Mouse (Mus musculus) embryonic facial prominence, embryonic 10.5 days (tissue): ENCODE measurements at regions not wholly inside any gene's neighbourhood (a gene's known extent, or its start where the extent isn't known, plus 50 kb on each side); places are given as distances from the start of the nearest gene placed in this dataset.

Experiments
- DNase-seq: peaks from one replicate; pipeline ENCODE4 v3.0.0-alpha.2; 2017; ENCODE audit warnings: low spot score
- H3K27ac ChIP-seq: fragments of 300-500 bp; sonication (generic); replicated peaks from 2 replicates; pipeline ENCODE4 v1.5.1; 2016; ENCODE audit warnings: mild to moderate bottlenecking
- H3K27me3 ChIP-seq: fragments of 300-500 bp; sonication (generic); replicated peaks from 2 replicates; pipeline ENCODE4 v1.6.1; 2016; ENCODE audit warnings: low read depth, mild to moderate bottlenecking; ENCODE audit not compliant: poor library complexity, severe bottlenecking
- H3K36me3 ChIP-seq: fragments of 300-500 bp; sonication (generic); replicated peaks from 2 replicates; pipeline ENCODE4 v1.6.1; 2016; ENCODE audit warnings: mild to moderate bottlenecking, moderate library complexity
- H3K4me1 ChIP-seq: fragments of 300-500 bp; sonication (generic); 2 replicates; pipeline ENCODE4 v1.6.1; 2016
- H3K4me3 ChIP-seq: fragments of 300-500 bp; sonication (generic); 2 replicates; pipeline ENCODE4 v1.5.1; 2016; ENCODE audit warnings: mild to moderate bottlenecking, moderate library complexity
- H3K9me3 ChIP-seq: fragments of 300-500 bp; sonication (generic); 2 replicates; pipeline ENCODE4 v1.6.1; 2016; ENCODE audit warnings: mild to moderate bottlenecking
- WGBS: fragments of 180-500 bp; shearing (Covaris S2); methylation state at CpG from one replicate; pipeline ENCODE4 v1.1.7; 2016; 5-methylcytosine and 5-hydroxymethylcytosine counted together

DNA sequence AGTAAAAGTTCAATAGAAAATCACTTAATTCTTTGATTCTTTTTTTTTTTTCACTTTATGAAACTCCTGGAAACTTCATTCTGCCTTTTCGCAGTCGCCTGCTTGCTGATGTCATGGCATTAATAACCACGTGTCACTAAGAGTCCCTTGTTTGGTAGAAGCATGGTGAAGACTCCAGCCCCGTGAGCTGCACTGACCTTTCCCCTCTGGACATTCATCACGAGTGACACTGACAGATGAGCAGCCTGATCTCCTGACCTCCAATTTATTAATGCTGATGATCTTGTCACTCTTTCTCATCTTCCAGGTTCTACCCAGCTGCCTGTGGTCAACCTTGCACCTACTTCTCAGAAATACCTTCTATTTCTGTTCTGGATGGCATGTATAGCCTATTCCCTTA, 867.1 kb upstream of the Slit2 start:
- no peak for DNase-seq
- H3K4me1 ChIP-seq = no peaks in the 10 kb centered on the region
- no peak overlapping the region for H3K27ac ChIP-seq
- H3K27me3 ChIP-seq = no peaks in the 10 kb centered on the region
- no peaks in the 10 kb centered on the region for H3K9me3 ChIP-seq
- H3K36me3 ChIP-seq = no peaks in the 10 kb centered on the region
- H3K4me3 ChIP-seq = no peak overlapping the region
- 42% methylated on average over 5 of the region's 5 CpGs for WGBS

DNA sequence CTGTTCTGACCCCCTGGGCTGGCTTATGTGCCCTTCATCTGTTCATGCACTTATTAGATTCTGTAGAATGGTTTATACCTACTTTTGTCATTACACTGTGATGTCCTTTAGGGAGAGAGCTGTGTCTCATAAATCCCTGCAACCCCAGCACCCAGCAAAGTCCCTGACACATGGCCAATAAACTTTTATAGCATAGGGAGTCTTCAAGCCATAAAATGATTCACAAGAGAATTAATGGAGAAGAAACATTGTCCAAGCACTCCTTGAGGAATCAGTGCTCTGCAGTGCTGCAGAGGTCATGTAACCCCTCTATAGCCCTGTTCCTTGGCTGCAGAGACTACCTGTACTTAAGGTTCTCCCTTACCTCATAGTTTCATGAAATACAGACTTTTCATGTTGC, 887.2 kb upstream of the Slit2 start:
- Histone ChIP-seq H3K9me3 (no peaks in the 10 kb centered on the region), H3K27me3 (no peaks in the 10 kb centered on the region), H3K27ac (no peak overlapping the region), H3K36me3 (no peaks in the 10 kb centered on the region), H3K4me1 (no peaks in the 10 kb centered on the region), H3K4me3 (no peak overlapping the region)
- no peak for DNase-seq

DNA sequence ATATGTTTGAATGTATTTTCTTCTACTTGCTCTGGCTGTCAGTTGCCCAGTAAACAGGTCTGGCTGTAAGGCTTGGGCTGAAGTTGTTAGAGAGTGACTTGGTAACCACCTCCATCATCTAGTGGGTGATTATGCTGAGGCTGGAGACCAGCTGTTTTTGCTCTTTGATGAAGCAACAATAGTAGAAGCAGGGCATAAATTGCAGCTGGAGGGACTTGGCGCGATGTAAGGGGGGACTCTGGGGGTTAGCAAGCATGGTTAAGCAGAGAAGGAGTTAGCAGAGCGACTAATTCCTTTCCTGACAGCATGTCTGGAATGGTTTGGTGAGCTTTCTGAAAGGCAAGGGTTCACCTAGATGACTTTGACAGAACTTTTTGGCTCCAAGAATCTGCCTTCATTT, 930.0 kb upstream of the Slit2 start:
- H3K4me1 ChIP-seq = peaks cover 10% of the 10 kb centered on the region; the same call in 1 of the 2 replicates
- no peak overlapping the region for H3K27ac ChIP-seq
- peak; percentile 10 for DNase-seq
- no peaks in the 10 kb centered on the region for H3K9me3 ChIP-seq
- H3K36me3 ChIP-seq = no peaks in the 10 kb centered on the region
- WGBS = 50% methylated on average over 3 of the region's 3 CpGs
- no peaks in the 10 kb centered on the region for H3K27me3 ChIP-seq
- H3K4me3 ChIP-seq = no peak overlapping the region

DNA sequence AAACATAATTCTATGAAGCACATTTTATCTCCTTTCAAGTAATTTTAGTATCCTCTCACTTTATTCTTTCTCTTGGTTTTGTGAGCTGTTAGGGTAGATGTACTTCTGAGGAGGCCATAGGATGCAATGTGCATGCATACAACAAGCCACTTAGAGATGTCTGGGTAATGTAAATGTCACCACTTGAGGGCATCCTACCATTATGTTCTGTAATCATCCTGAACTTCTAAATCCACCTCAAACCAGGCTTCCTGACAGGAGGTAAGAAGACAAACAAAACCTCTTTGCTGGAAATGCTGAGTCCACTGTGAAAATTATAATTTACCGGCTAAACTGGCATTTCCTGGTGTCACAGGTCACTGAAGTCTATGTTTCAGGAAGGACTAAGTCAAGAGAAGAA, 946.2 kb upstream of the Slit2 start:
- H3K27ac ChIP-seq = no peak overlapping the region
- H3K27me3 ChIP-seq = no peaks in the 10 kb centered on the region
- no peaks in the 10 kb centered on the region for H3K36me3 ChIP-seq
- no peak overlapping the region for H3K4me3 ChIP-seq
- no peak for DNase-seq
- H3K9me3 ChIP-seq = no peaks in the 10 kb centered on the region
- WGBS = 28% methylated on average over 1 of the region's 1 CpGs
- 0 out of 2 replicates have a peak, but pooled peaks cover 3% of the 10 kb centered on the region for H3K4me1 ChIP-seq

DNA sequence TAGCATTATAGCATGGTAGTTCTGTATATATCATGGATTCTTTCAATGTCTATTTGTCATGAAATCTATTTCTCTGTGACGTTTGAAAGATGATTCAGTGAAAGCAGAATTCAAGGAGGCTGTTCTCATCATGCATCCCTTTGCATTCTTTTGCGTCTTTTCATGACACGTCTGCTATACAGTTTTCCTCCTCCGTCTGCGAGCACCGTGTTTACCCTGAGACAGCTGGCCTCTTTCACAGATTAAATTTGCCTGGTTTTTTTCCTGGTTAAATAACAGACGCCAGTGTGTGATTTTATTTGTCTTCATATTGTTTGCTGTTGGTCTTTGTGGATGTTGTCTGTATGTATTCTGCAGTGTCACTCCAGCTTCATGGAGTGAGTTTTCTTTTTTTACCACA, 948.9 kb upstream of the Slit2 start:
- Histone ChIP-seq H3K4me1 (0 out of 2 replicates have a peak, but pooled peaks cover 3% of the 10 kb centered on the region), H3K27ac (no peak overlapping the region), H3K4me3 (no peak overlapping the region), H3K9me3 (no peaks in the 10 kb centered on the region), H3K36me3 (no peaks in the 10 kb centered on the region), H3K27me3 (no peaks in the 10 kb centered on the region)
- DNase-seq = no peak
- WGBS = 76% methylated on average over 7 of the region's 7 CpGs

DNA sequence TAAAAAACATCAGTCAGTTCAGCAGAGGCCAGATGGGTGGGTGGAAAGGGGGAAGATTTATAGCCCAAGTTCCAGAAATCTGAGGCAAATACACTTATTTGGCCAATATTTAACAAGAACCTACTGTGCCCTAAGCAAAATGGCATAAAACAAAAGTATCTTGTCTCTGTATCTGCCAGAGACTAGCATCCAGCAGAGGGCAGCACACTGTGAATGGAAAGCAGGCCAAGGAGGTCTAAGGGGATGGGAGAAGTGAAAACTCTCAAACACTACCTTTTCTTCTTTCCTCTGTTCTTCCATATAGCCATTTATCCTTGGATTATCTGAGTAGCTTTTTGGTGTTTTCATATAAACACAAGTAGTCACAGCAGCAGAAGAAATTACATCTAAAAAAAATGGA, 968.6 kb upstream of the Slit2 start:
- no peaks in the 10 kb centered on the region for H3K36me3 ChIP-seq
- no peaks in the 10 kb centered on the region for H3K9me3 ChIP-seq
- no peaks in the 10 kb centered on the region for H3K27me3 ChIP-seq
- H3K27ac ChIP-seq = no peak overlapping the region
- no peak overlapping the region for H3K4me3 ChIP-seq
- DNase-seq = peak; percentile 56
- H3K4me1 ChIP-seq = no peaks in the 10 kb centered on the region

DNA sequence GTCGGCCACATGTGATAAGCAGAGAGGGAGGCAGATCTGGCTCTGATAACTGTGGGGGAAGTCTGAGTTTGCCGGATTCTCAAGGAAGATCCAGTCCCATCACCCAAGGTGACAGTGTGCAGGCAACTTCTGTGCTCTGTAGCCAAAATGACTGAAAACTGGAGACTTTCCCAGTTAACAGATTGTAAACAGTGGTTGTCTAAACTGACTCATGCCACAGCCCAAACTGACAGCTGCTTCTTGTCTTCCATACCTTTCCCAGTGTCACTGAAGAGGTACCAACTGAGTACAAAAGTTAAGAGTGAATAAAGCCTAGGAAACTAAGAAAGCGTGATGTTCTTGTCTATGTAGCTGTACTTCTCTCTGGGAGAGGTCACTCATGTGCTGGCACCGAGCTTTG, 990.4 kb upstream of the Slit2 start:
- no peak overlapping the region for H3K27ac ChIP-seq
- WGBS = 74% methylated on average over 4 of the region's 4 CpGs

DNA sequence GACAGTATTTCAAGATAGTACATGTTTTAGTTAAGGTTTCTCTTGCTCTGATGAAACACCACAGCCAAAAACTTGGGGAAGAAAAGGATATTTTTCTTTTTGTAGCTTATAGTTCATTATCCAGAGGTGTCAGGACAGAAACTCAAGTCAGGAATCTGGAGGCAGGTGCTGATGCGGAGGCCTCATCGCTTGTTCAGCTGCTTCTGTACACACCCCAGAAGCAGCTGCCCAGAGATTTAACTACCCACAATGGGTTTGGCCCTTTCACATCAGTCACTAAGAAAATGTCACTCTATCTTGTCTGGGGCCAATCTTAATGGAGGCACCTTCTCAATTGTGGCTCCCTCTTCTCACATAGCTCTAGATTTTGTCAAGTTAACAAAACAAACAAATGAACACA, 996.4 kb upstream of the Slit2 start:
- WGBS = 89% methylated on average over 2 of the region's 2 CpGs
- DNase-seq = no peak

More for the DNA sequence above, 990.4 kb upstream of the Slit2 start:
- Histone ChIP-seq H3K4me1 (no peaks in the 10 kb centered on the region), H3K9me3 (no peaks in the 10 kb centered on the region), H3K4me3 (no peak overlapping the region), H3K36me3 (no peaks in the 10 kb centered on the region), H3K27me3 (no peaks in the 10 kb centered on the region)
- no peak for DNase-seq

DNA sequence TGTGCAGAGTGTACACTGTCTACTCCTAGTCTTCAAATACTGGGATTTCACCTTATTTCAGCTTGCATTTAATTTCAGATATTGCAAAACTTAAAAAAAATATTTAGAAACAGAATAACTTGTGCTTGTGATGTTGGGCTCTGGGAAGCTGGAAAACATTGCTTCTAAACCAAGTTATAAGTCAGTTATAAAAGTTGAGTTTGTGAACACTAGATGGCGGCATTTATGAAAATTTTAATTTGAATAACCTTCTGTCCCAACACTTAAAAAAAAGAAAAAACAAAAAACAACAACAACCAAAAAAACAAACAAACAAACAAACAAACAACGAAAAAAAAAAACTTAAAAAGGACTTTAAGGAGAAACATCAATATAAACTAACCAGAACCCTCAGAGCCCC, 1002.6 kb upstream of the Slit2 start:
- Histone ChIP-seq H3K9me3 (no peaks in the 10 kb centered on the region), H3K27ac (no peak overlapping the region), H3K4me1 (no peaks in the 10 kb centered on the region), H3K36me3 (no peaks in the 10 kb centered on the region), H3K27me3 (no peaks in the 10 kb centered on the region), H3K4me3 (no peak overlapping the region)
- WGBS = 75% methylated on average over 2 of the region's 2 CpGs
- no peak for DNase-seq

More for the DNA sequence above, 996.4 kb upstream of the Slit2 start:
- Histone ChIP-seq H3K36me3 (no peaks in the 10 kb centered on the region), H3K9me3 (no peaks in the 10 kb centered on the region), H3K27ac (no peak overlapping the region), H3K4me3 (no peak overlapping the region), H3K4me1 (no peaks in the 10 kb centered on the region), H3K27me3 (no peaks in the 10 kb centered on the region)

DNA sequence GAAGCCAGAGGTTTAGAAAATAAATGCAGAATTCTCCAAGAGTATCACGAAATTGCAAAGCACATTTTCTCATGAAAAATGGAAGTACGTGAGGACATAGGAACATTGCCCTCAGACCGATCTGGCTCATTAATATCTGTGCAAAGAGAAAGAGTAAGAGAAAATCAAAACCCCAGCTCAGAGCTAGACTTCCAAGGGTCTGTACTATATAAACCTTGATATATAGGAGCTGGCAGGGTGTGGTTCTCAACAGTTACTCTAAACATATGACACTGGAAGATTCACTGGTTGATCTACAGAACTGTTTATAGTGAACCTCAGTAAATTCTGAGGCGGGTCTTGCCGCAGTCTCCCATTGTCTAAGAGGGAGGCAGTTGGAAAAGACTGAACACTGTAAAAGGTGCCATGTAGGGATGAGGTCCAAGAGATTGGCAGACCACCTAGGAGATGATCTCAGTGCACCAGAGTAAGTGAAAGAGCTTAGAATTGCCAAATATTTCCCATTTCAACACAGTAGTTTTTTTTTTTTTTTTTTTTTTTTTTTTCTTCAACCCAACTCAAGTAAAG, 1014.0 kb upstream of the Slit2 start:
- Histone ChIP-seq H3K36me3 (no peaks in the 10 kb centered on the region), H3K27ac (no peak overlapping the region), H3K9me3 (no peaks in the 10 kb centered on the region), H3K4me1 (no peaks in the 10 kb centered on the region), H3K27me3 (no peaks in the 10 kb centered on the region), H3K4me3 (no peak overlapping the region)
- 92% methylated on average over 5 of the region's 5 CpGs for WGBS
- DNase-seq = no peak

DNA sequence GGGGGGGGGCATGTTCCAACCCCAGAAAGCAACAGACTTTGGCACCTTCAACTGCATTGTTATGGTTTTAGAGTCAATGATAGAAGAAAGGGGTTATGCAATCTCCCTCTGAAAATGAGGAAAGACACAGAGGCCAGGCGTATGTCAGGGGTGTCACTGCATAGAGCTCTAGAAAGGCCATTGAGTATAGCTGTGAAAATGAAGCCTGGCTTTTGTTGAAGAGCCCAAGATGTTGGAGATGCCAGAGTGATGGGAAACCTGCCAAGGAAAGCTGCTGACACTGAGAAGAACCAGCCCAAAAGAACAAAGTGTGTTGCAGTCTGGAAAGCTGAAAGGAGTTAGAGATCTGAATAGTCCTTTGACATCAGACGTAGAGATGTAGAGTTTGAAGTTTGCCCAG, 1022.2 kb upstream of the Slit2 start:
- H3K36me3 ChIP-seq = no peaks in the 10 kb centered on the region
- WGBS = 83% methylated on average over 2 of the region's 2 CpGs
- DNase-seq = no peak

DNA sequence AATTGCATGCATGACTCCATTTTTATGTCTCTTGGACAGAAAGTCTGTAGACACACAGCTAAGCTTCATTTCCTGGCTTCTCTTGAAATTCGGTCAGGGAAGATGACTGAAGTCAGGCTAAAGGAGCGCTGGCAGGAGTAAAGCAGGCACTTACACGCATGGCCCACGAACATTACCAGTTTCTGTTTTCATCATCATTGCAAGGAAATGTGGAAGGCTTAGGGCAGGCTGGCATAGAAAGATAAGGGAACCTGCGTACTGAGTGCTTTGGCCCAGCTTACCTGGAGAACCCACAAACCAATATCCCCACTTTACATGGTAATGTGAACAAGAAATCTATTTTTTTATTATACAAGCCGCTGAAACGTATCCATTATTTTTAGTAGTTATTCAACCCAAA, 1056.6 kb upstream of the Slit2 start:
- Histone ChIP-seq H3K27me3 (no peaks in the 10 kb centered on the region), H3K4me1 (no peaks in the 10 kb centered on the region), H3K36me3 (no peaks in the 10 kb centered on the region), H3K9me3 (no peaks in the 10 kb centered on the region), H3K4me3 (no peak overlapping the region), H3K27ac (no peak overlapping the region)
- DNase-seq = no peak
- WGBS = 93% methylated on average over 7 of the region's 7 CpGs

More for the DNA sequence above, 1022.2 kb upstream of the Slit2 start:
- no peaks in the 10 kb centered on the region for H3K27me3 ChIP-seq
- no peak overlapping the region for H3K4me3 ChIP-seq
- H3K9me3 ChIP-seq = no peaks in the 10 kb centered on the region
- no peak overlapping the region for H3K27ac ChIP-seq
- H3K4me1 ChIP-seq = no peaks in the 10 kb centered on the region

DNA sequence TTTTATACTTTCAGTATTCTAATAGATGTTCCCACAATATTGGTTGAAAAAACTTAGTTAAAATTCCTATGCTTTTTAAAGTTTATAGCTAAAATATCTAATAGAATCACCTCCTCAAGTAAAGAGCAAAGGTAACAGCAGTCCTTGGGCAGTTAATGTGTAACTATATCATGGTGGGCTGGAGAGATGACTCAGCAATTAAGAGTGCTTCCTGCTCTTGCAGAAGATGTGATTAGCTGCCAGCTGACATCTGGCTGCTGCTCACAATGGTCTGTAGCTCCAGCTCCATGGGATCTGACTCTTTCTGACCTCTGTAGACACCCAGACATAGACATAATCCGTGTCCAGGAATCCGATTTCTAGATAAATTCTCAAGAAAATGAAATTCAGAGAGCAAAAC, 1044.5 kb upstream of the Lcorl start:
- Histone ChIP-seq H3K4me3 (no peak overlapping the region), H3K36me3 (no peaks in the 10 kb centered on the region), H3K27me3 (no peaks in the 10 kb centered on the region), H3K4me1 (peaks cover 13% of the 10 kb centered on the region; the same call in 1 of the 2 replicates), H3K9me3 (no peaks in the 10 kb centered on the region), H3K27ac (no peak overlapping the region)
- WGBS = 80% methylated on average over 2 of the region's 2 CpGs
- peak; percentile 10 for DNase-seq

DNA sequence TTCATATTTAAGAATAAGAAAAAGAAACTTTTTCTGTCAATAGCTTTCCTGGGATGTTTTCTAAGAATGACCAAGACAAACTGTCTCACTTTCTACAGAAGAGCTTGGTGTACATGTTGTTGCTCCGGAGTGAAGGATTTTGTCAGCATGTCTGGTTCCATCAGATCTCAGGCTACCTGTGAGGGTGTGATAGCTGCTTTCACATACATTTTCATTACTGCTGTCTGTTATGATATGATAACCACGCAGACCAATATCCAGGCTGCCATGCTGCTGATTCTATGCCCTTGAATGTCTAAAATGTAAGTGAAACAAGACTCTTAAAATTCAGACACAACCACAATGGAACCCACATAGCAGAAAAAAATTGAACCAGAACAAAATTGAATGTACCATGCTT, 1036.6 kb upstream of the Lcorl start:
- Histone ChIP-seq H3K27ac (no peak overlapping the region), H3K9me3 (no peaks in the 10 kb centered on the region), H3K27me3 (no peaks in the 10 kb centered on the region), H3K4me3 (no peak overlapping the region), H3K4me1 (no peaks in the 10 kb centered on the region), H3K36me3 (no peaks in the 10 kb centered on the region)
- no peak for DNase-seq
- WGBS = 88% methylated on average over 2 of the region's 2 CpGs
